Mouse (Mus musculus) thymus, adult 2 months (tissue): ENCODE measurements around the gene Proser3. TPM values are rescaled to one million over a fixed set of nuclear protein-coding genes. Genes with fewer than 3 reads are reported as not detected.

Experiments used
- DNase-seq: peaks from one replicate; pipeline ENCODE4 v3.0.0; 2021
- H3K27ac ChIP-seq: fragments of 200-500 bp; 2 replicates; pipeline ENCODE4 v1.5.1; 2012; ENCODE audit warnings: low read length, control low read depth; ENCODE audit not compliant: control insufficient read depth, insufficient read depth
- H3K27me3 ChIP-seq: fragments of 200-500 bp; 2 replicates; pipeline ENCODE4 v1.6.1; 2012; ENCODE audit warnings: mild to moderate bottlenecking, low read length, moderate library complexity, mixed read lengths; ENCODE audit not compliant: control insufficient read depth, insufficient read depth
- H3K36me3 ChIP-seq: fragments of 200-500 bp; 2 replicates; pipeline ENCODE4 v1.6.1; 2012; ENCODE audit warnings: mild to moderate bottlenecking, low read length, moderate library complexity; ENCODE audit not compliant: control insufficient read depth, insufficient read depth
- H3K4me1 ChIP-seq: fragments of 200-500 bp; replicated peaks from 2 replicates; pipeline ENCODE4 v1.6.1; 2012; ENCODE audit warnings: low read length; ENCODE audit not compliant: control insufficient read depth, insufficient read depth
- H3K4me3 ChIP-seq: fragments of 200-500 bp; 2 replicates; pipeline ENCODE4 v1.5.1; 2012; ENCODE audit warnings: mild to moderate bottlenecking, low read length, control low read depth, moderate library complexity; ENCODE audit not compliant: control insufficient read depth, insufficient read depth
- CTCF ChIP-seq: fragments of 200-500 bp; IDR thresholded peaks from 2 replicates; pipeline ENCODE4 v1.5.1; 2012; ENCODE audit warnings: mild to moderate bottlenecking, control low read depth, low read length, moderate library complexity, borderline replicate concordance; ENCODE audit not compliant: control insufficient read depth, poor library complexity, insufficient read depth; ENCODE audit errors: extremely low read depth
- POLR2A ChIP-seq: fragments of 200-500 bp; IDR thresholded peaks from 2 replicates; pipeline ENCODE4 v1.6.1; 2012; ENCODE audit warnings: mild to moderate bottlenecking, low read length, control low read depth, moderate library complexity; ENCODE audit not compliant: control insufficient read depth, poor library complexity, insufficient read depth; ENCODE audit errors: extremely low read depth
- WGBS: fragments of 180-500 bp; shearing (Covaris S2); methylation state at CpG from one replicate; pipeline ENCODE4 v1.1.7; 2018; 5-methylcytosine and 5-hydroxymethylcytosine counted together
- polyA plus RNA-seq: library from polyadenylated mRNA; depleted of rRNA; stranded (reverse); fragments of >200 nt; gene quantifications from 2 replicates; pipeline ENCODE4 v1.2.3, GENCODE M21; 2012

The Proser3 gene
- polyA plus RNA-seq, 1 experiment = 36.1 TPM

DNA sequence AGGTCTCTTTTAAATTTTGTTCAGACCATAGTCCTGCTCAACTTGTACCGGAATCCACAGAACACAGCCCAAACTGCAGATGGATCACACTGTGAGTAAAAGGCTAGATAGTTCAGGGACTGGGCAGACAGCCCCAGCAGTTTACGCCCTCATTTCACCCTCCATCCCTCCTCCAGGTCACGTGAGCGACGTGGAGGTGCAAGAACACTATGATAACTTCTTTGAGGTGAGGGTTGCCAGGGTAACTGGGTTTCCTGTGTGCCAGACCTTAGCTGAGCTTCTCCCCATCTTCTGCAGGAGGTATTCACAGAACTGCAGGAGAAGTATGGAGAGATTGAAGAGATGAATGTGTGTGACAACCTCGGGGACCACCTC lies 11.8 kb upstream of the Proser3 start:
- TF ChIP-seq CTCF = no peak
- no peak for TF ChIP-seq POLR2A
- Histone ChIP-seq H3K4me3 (peak overlapping the region; percentile 86), H3K4me1 (peaks cover 18% of the 10 kb centered on the region), H3K36me3 (peaks cover 5% of the 10 kb centered on the region), H3K27ac (peak overlapping the region; percentile 91), H3K27me3 (no peaks in the 10 kb centered on the region)
- 20% methylated on average over 6 of the region's 6 CpGs for WGBS
- DNase-seq = peak; percentile 72

DNA sequence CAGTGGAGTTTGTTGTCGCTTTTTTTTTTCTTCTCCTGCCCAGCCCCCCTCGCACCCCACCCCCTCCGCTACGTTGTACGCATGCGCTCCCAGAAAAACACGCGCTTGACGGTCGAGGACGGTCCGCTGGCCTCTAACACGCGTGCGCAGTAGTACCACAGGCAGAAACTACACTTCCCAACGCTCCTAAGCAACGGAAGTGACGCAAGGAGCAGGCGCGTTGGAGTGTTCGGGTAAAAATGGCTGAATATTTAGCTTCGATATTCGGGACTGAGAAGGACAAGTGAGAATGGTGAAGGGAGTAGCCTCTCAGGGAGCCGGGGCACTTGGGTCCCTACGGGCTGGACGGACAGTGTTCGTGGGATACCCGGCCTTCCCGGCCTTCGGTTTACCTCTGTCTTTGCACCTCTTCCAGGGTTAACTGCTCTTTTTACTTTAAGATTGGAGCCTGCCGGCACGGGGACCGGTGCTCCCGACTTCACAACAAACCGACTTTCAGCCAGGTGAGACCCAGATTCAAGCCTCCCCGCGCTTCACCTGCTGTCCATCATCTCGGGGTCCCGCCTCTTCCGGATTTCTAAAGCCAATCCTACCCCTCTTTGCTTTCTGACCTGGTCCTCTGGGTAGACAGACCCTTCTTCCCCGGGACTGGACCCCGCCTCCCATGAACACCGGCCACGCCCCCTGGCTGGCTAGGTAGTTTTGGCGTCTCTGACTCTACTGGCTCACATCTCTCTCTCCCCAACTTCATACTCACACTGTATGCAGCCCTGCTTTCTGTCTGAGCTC lies 11.2 kb upstream of the Proser3 start, which contains the start of the genes U2af1l4, Gm49396 and Psenen:
TSS of gene U2af1l4 (plus strand) at position 185 of the 789 bp plus-strand sequence.
TSS of gene Gm49396 (plus strand) at position 228 of the 789 bp plus-strand sequence.
TSS of gene Psenen (minus strand) at position 511 of the 789 bp plus-strand sequence.
- TF ChIP-seq POLR2A = no peak; the same call in 1 of the 2 replicates
- no peak for TF ChIP-seq CTCF
- peaks cover 23% of the 10 kb centered on the region for H3K4me1 ChIP-seq
- WGBS = under 1% methylated on average over 45 of the region's 45 CpGs
- peak; percentile 94 for DNase-seq
- H3K4me3 ChIP-seq = peak within 1 kb of the TSS; percentile 86
- peak within 1 kb of the TSS; percentile 91 for H3K27ac ChIP-seq
- no peaks in the 10 kb centered on the region for H3K27me3 ChIP-seq
- no peaks in the 10 kb centered on the region; the same call in 1 of the 2 replicates for H3K36me3 ChIP-seq

DNA sequence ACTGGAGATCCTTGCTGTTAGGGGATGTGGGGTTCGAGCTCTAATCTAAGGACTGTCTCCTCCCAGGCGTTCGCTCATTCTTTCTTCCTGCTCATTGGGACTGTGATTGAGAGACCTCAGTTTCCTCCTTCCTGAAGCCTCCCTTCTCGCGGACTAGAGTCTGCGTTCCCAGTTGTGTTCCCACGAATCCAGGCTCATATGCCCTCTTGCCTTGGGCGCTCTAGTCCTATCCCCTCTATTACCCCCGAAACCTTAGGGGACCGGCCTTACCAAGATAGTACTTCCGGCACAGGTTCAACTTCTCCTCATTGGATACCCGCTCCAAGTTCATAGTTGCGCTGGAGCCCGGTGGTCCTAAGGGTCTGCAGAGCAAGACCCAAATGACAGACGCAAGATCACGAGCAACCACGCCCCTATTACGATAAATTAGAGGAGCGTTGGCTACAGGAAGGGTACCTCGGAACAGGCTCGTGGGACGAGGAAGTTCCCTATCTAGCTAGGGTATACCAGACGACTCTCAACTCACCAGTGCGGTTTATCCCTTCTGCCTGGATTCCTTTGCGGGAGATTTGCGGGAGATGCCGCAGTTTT lies 10.5 kb upstream of the Proser3 start:
- Histone ChIP-seq H3K27me3 (no peaks in the 10 kb centered on the region), H3K36me3 (no peaks in the 10 kb centered on the region), H3K27ac (peak overlapping the region; percentile 72), H3K4me1 (peaks cover 25% of the 10 kb centered on the region), H3K4me3 (peak overlapping the region; percentile 69)
- no peak for TF ChIP-seq POLR2A
- TF ChIP-seq CTCF = no peak
- no peak for DNase-seq
- under 1% methylated on average over 27 of the region's 27 CpGs for WGBS

DNA sequence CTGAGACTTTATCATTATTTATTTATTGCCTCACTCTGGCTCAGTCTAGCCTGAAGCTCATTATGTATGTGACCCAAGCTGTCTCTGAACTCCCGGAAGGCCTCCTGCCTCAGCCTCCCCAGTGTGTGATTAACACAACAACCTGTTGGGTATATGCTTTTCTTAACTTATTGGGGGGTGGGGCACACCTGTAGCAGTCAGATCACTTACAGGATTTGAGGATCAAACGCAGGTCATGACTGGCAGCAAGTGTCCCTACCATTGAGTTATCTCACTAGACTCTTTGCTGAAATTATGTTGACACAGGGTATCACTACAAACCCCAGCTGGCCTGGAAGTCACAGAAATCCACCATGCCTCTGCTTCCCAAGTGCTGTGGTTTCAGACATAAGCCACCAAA lies 8.2 kb upstream of the Proser3 start:
- H3K27ac ChIP-seq = no peak overlapping the region
- no peak for TF ChIP-seq CTCF
- TF ChIP-seq POLR2A = no peak
- peaks cover 25% of the 10 kb centered on the region for H3K4me1 ChIP-seq
- H3K27me3 ChIP-seq = no peaks in the 10 kb centered on the region
- 88% methylated on average over 2 of the region's 2 CpGs for WGBS
- no peak overlapping the region for H3K4me3 ChIP-seq
- peaks cover 14% of the 10 kb centered on the region for H3K36me3 ChIP-seq
- DNase-seq = no peak

GRCm38 (mm10) chr7:30559443-30559954 lies 7.4 kb upstream of the Proser3 start, which contains the start of gene Lin37:
Gene Lin37, minus strand, starts transcription at chr7:30559838.
- under 1% methylated on average over 20 of the region's 20 CpGs for WGBS
- H3K36me3 ChIP-seq = peaks cover 19% of the 10 kb centered on the region
- DNase-seq = peak; percentile 95

More at GRCm38 (mm10) chr7:30559443-30559954, 7.4 kb upstream of the Proser3 start, which contains the start of gene Lin37:
- Histone ChIP-seq H3K27me3 (no peaks in the 10 kb centered on the region), H3K4me3 (peak within 1 kb of the TSS; percentile 73), H3K4me1 (peaks cover 21% of the 10 kb centered on the region), H3K27ac (peak within 1 kb of the TSS; percentile 29; the same call in 1 of the 2 replicates)
- TF ChIP-seq POLR2A (peak; percentile 66; the same call in 1 of the 2 replicates), CTCF (0 out of 2 replicates have a peak, but pooled peaks have one; percentile 31)
